Mouse (Mus musculus) stomach, embryonic 14.5 days (tissue): ENCODE data around the gene Smoc1. TPM values are rescaled to one million over a fixed set of nuclear protein-coding genes. Genes with fewer than 3 reads are reported as not detected.

Source experiments
- ATAC-seq: fragments of 200-750 bp; cut with Nextera tagmentation; 2 replicates; pipeline ENCODE4 v1.8.0; 2017; ENCODE audit warnings: low read depth, moderate TSS enrichment; ENCODE audit not compliant: insufficient number of reproducible peaks, insufficient read depth, low FRiP score
- H3K27ac ChIP-seq: fragments of 300-500 bp; sonication (generic); 2 replicates; pipeline ENCODE4 v1.5.1; 2014; ENCODE audit warnings: mild to moderate bottlenecking, low read length, moderate library complexity, mixed read lengths
- H3K27me3 ChIP-seq: fragments of 300-500 bp; sonication (generic); 2 replicates; pipeline ENCODE4 v1.6.1; 2014; ENCODE audit warnings: low read length, control low read depth, mixed read lengths; ENCODE audit not compliant: control insufficient read depth, insufficient read depth
- H3K36me3 ChIP-seq: fragments of 300-500 bp; sonication (generic); 2 replicates; pipeline ENCODE4 v1.6.1; 2014; ENCODE audit warnings: mild to moderate bottlenecking, control low read depth, low read length, moderate library complexity, mixed read lengths; ENCODE audit not compliant: control insufficient read depth, insufficient read depth
- H3K4me1 ChIP-seq: fragments of 300-500 bp; sonication (generic); 2 replicates; pipeline ENCODE4 v1.6.1; 2014; ENCODE audit warnings: low read length, control low read depth, mixed read lengths; ENCODE audit not compliant: control insufficient read depth, insufficient read depth
- H3K4me2 ChIP-seq: fragments of 300-500 bp; sonication (generic); replicated peaks from 2 replicates; pipeline ENCODE4 v1.6.1; 2014; ENCODE audit warnings: low read depth, low read length, control low read depth
- H3K4me3 ChIP-seq: fragments of 300-500 bp; sonication (generic); 2 replicates; pipeline ENCODE4 v1.5.1; 2014; ENCODE audit warnings: low read depth, low read length, control low read depth
- H3K9ac ChIP-seq: fragments of 300-500 bp; sonication (generic); replicated peaks from 2 replicates; pipeline ENCODE4 v1.6.1; 2014; ENCODE audit warnings: low read depth, mild to moderate bottlenecking, control low read depth, low read length, moderate library complexity, mixed read lengths
- H3K9me3 ChIP-seq: fragments of 300-500 bp; sonication (generic); 2 replicates; pipeline ENCODE4 v1.6.1; 2016; ENCODE audit warnings: low read depth, low read length, control low read depth; ENCODE audit not compliant: control insufficient read depth
- WGBS: fragments of 180-500 bp; shearing (Covaris S2); extraction: QIAGEN DNeasy Blood & Tissue Kit; methylation state at CpG from one replicate; pipeline ENCODE4 v1.1.7; 2014; 5-methylcytosine and 5-hydroxymethylcytosine counted together
- microRNA-seq: library from miRNA; unstranded; fragments of <30 nt; microRNA quantifications from one replicate; pipeline ENCODE4, GENCODE M21; 2016
- polyA plus RNA-seq: library from polyadenylated mRNA; unstranded; fragments of >200 nt; fragmentation: Nextera tagmentation; extraction: Ambion mirVana; gene quantifications from 2 replicates; pipeline ENCODE4 v1.2.1, GENCODE M21; 2014

Smoc1 gene
- polyA plus RNA-seq, 1 experiment from 2014 or later: 4.7 TPM

- Histone ChIP-seq H3K4me1 (no peaks in the 10 kb centered on the region), H3K9me3 (no peaks in the 10 kb centered on the region), H3K36me3 (no peaks in the 10 kb centered on the region), H3K9ac (no peak overlapping the region), H3K4me2 (no peak overlapping the region), H3K27ac (no peak overlapping the region), H3K27me3 (no peaks in the 10 kb centered on the region), H3K4me3 (no peak overlapping the region)
- no peak for ATAC-seq
- WGBS: 81% methylated on average over 10 of the region's 10 CpGs
Observed at GRCm38 (mm10) chr12:81235456-81236330, 209.1 kb downstream of the Smoc1 start.

Small RNA genes within 50 kb of the gene (microRNA-seq; reads per million reads assigned to microRNA genes)
- 1.8 reads per million for gene Mir3067

Other genes with a start within 250 kb of the Smoc1 start
- 20.8 and 22.6 TPM in 2 replicates for gene Susd6, start 236.3 kb upstream of the Smoc1 start, polyA plus RNA-seq
- 312 and 364 TPM in 2 replicates for gene Srsf5, start 81.3 kb upstream of the Smoc1 start, polyA plus RNA-seq
- 1.1 and 1.3 TPM in 2 replicates for gene Slc10a1, start 58.1 kb upstream of the Smoc1 start, polyA plus RNA-seq